Comparison of ENCODE assay signal across 17 mouse cellular contexts in the genomic region with DNA sequence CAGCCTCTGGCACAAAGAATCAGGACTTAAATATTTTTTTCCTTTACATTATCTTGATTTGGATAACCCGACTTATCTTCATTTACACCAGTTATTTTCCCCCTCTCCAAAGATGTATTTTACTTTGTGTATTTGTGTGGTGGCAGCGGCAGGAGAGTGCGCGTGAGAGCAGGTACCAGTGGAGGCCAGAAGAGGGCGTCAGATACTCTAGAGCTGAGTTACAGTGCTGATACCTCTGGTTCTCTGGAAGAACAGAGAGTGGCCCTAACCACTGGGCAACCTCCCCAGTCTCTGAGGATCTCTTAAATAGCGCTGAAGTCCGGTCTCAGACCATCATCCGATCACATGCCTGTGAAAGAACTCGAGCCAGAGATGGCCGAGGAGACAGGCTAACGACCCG. TPM values are rescaled to one million over a fixed set of nuclear protein-coding genes. Genes with fewer than 3 reads are reported as not detected.
"Had no signal": no experiment of that assay in that cellular context is flagged by ENCODE, and none has a peak within 500 bp of the region (broad histone marks: within the 10 kb centered on the region; RNA-seq: fewer than 3 reads in every experiment).

No protein-coding gene starts in this region.

- H3K4me1 ChIP-seq: midbrain, embryonic 12.5 days; neural tube, embryonic 13.5 days had no signal

- DNase-seq: kidney, adult 18-20 months; kidney, postnatal 25 days; left cerebral cortex, postnatal 4 days; lung, adult 18-20 months; retina, postnatal 1 day; right cerebral cortex, postnatal 25 days; thymus, adult 18-20 months; thymus, postnatal 36 days had no signal

- H3K4me3 ChIP-seq: limb, embryonic 12.5 days; limb, embryonic 15.5 days; midbrain, embryonic 12.5 days; myocyte; neural tube, embryonic 13.5 days had no signal

- ATAC-seq: midbrain, embryonic 16.5 days had no signal

- H3K36me3 ChIP-seq: limb, embryonic 12.5 days; limb, embryonic 15.5 days; midbrain, embryonic 12.5 days; neural tube, embryonic 13.5 days had no signal

- H3K9me3 ChIP-seq: limb, embryonic 12.5 days; limb, embryonic 15.5 days; midbrain, embryonic 12.5 days; neural tube, embryonic 13.5 days had no signal

- H3K27ac ChIP-seq: kidney, postnatal 0 days; limb, embryonic 12.5 days; limb, embryonic 15.5 days; liver, embryonic 14.5 days; macrophage; midbrain, embryonic 12.5 days; neural tube, embryonic 13.5 days had no signal

- H3K27me3 ChIP-seq: limb, embryonic 15.5 days; midbrain, embryonic 12.5 days; neural tube, embryonic 13.5 days had no signal

- H3K9ac ChIP-seq: limb, embryonic 12.5 days; limb, embryonic 15.5 days; liver, embryonic 14.5 days; midbrain, embryonic 12.5 days; neural tube, embryonic 13.5 days had no signal

- H3K4me2 ChIP-seq: limb, embryonic 12.5 days; limb, embryonic 15.5 days; midbrain, embryonic 12.5 days; neural tube, embryonic 13.5 days had no signal

RNA-seq across cellular contexts. Expression of a gene that starts 9.1 kb away (rescaled TPM):
- polyA plus RNA-seq: macrophage had no signal
